Mouse (Mus musculus) G1E (cell line): ENCODE results near the gene Kbtbd13. TPM values are rescaled to one million over a fixed set of nuclear protein-coding genes. Genes with fewer than 3 reads are reported as not detected.
"Not testable (repeated sequence)": the region's sequence is repeated elsewhere in the genome, so short reads cannot be mapped to it uniquely, and the experiment has no call there.

Experiments used
- ATAC-seq: 2 replicates; pipeline ENCODE4 v1.8.0; 2016; ENCODE audit warnings: mild to moderate bottlenecking; ENCODE audit not compliant: insufficient number of reproducible peaks, poor library complexity, low FRiP score, severe bottlenecking; ENCODE audit errors: extremely low read depth
- DNase-seq: peaks from one replicate; pipeline ENCODE4 v3.0.0; 2012; ENCODE audit warnings: low spot score
- H3K27me3 ChIP-seq: 2 replicates; pipeline ENCODE4 v1.6.1; 2012; ENCODE audit warnings: mild to moderate bottlenecking, low read length, inconsistent platforms; ENCODE audit not compliant: insufficient read depth
- H3K36me3 ChIP-seq: replicated peaks from 2 replicates; pipeline ENCODE3; 2012; ENCODE audit warnings: mild to moderate bottlenecking, inconsistent platforms
- H3K4me1 ChIP-seq: 2 replicates; pipeline ENCODE4 v1.6.1; 2012; ENCODE audit warnings: low read depth, low read length, inconsistent platforms, mixed read lengths; ENCODE audit not compliant: insufficient read depth
- H3K4me3 ChIP-seq: 2 replicates; pipeline ENCODE4 v1.5.1; 2012; ENCODE audit warnings: low read depth, mild to moderate bottlenecking, inconsistent platforms, low read length, moderate library complexity, mixed read lengths
- H3K9me3 ChIP-seq: replicated peaks from 2 replicates; pipeline ENCODE4 v1.6.1; 2012; ENCODE audit warnings: inconsistent platforms
- CTCF ChIP-seq: IDR thresholded peaks from 2 replicates; pipeline ENCODE4 v1.5.1; 2012; ENCODE audit warnings: low read depth, low read length, inconsistent platforms, mixed read lengths
- GATA1 ChIP-seq: IDR thresholded peaks from 2 replicates; pipeline ENCODE4 v1.6.1; 2012; ENCODE audit warnings: borderline replicate concordance, low read length, inconsistent platforms, mixed read lengths
- GATA2 ChIP-seq: IDR thresholded peaks from 2 replicates; pipeline ENCODE4 v1.6.1; 2012; ENCODE audit warnings: low read depth, low read length, inconsistent platforms, borderline replicate concordance
- POLR2AphosphoS5 ChIP-seq: IDR thresholded peaks from 2 replicates; pipeline ENCODE4 v1.6.1; 2012; ENCODE audit warnings: low read depth, low read length, inconsistent platforms; ENCODE audit not compliant: insufficient replicate concordance
- TAL1 ChIP-seq: conservative IDR thresholded peaks from 2 replicates; pipeline ENCODE4 v1.6.1; 2012; ENCODE audit warnings: low read depth, low read length, inconsistent platforms, mixed read lengths
- polyA plus RNA-seq: library from polyadenylated mRNA; stranded (reverse); fragments of >175 nt; gene quantifications from 2 replicates; pipeline ENCODE4 v1.2.3, GENCODE M21; 2012
- total RNA-seq, 2 experiments: library from RNA; stranded (forward) in 1 of 2; stranded (reverse) in 1 of 2; fragments of 200-1000 nt in 1 of 2; fragments of >200 nt in 1 of 2; fragmentation: Nextera tagmentation in 1 of 2; gene quantifications; 2 replicates each; pipeline ENCODE4 v1.2.3; 2014 to 2017

Kbtbd13 gene
- total and polyA plus RNA-seq, 3 experiments: not detected

DNA sequence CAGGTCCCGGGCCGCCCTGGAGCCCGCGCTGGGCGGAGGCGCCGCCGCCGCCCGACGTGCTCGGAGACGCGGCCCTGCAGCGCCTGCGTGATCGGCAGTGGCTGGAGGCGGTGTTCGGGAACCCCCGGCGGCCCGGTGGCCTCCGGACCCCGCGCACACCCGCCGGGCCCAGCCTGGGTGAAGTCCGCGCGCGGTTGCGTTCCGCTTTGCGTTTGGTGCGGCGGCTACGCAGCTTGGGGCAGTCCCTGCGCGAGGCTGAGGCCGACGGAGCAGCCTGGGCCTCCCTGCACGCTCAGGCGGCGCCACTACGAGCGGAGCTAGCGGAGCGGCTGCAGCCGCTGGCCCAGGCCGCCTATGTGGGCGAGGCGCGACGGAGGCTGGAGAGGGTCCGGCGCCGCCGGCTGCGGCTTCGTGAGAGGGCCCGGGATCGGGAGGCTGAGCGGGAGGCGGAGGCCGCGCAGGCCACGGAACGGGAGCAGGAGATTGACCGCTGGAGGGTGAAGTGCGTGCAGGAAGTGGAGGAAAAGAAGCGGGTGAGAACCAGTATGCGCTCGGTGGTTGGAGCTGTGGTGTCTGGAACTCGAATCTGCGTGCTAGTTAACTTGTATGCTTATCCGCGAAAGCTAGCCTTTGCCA is 44.9 kb downstream of the Kbtbd13 start:
- Histone ChIP-seq H3K9me3 (peaks cover 10% of the 10 kb centered on the region), H3K4me3 (peak overlapping the region; percentile 94), H3K4me1 (peaks cover 33% of the 10 kb centered on the region), H3K36me3 (peaks cover 14% of the 10 kb centered on the region), H3K27me3 (peaks cover 2% of the 10 kb centered on the region; the same call in 1 of the 2 replicates)
- TF ChIP-seq GATA1 (no peak), GATA2 (no peak), TAL1 (no peak), CTCF (no peak), POLR2AphosphoS5 (no peak)
- DNase-seq: peak; percentile 72
- ATAC-seq: no peak

- peak; percentile 75 for ATAC-seq
- Histone ChIP-seq H3K27me3 (peaks cover 2% of the 10 kb centered on the region; the same call in 1 of the 2 replicates), H3K4me1 (peaks cover 32% of the 10 kb centered on the region), H3K9me3 (peaks cover 10% of the 10 kb centered on the region), H3K4me3 (peak within 1 kb of the TSS; percentile 94), H3K36me3 (peaks cover 13% of the 10 kb centered on the region)
- peak; percentile 89 for DNase-seq
- no peak for TF ChIP-seq GATA2
- no peak for TF ChIP-seq CTCF
- TF ChIP-seq TAL1: no peak
- TF ChIP-seq GATA1: no peak
- no peak for TF ChIP-seq POLR2AphosphoS5
Measured at GRCm38 (mm10) chr9:65345854-65346475, 45.5 kb downstream of the Kbtbd13 start, which contains the start of gene Pdcd7. Pdcd7 (plus strand) TSS chr9:65346104.

DNA sequence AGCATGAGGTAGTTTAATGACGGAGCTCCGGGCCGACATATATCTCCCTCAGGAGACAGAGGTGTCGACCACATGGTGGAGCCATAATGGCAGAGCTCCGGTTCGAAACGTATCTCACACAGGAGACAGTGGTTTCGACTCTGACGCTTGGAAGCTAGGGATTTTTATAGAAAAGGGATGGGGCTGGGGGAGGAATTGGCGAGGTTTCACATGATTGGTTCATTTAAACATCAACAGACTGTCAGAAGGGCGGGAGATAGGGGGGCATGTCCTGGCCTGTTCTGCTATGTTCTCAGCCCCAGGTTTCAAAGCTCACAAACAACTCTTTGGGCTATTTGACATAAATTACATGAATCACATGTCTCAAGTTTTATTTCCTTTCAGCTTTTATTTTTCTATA is 46.0 kb downstream of the Kbtbd13 start:
- not testable (repeated sequence) for ATAC-seq, H3K27me3 ChIP-seq, H3K36me3 ChIP-seq, DNase-seq
- H3K9me3 ChIP-seq: peaks cover 15% of the 10 kb centered on the region
- H3K4me1 ChIP-seq: peaks cover 30% of the 10 kb centered on the region
- peak overlapping the region; percentile 94 for H3K4me3 ChIP-seq

DNA sequence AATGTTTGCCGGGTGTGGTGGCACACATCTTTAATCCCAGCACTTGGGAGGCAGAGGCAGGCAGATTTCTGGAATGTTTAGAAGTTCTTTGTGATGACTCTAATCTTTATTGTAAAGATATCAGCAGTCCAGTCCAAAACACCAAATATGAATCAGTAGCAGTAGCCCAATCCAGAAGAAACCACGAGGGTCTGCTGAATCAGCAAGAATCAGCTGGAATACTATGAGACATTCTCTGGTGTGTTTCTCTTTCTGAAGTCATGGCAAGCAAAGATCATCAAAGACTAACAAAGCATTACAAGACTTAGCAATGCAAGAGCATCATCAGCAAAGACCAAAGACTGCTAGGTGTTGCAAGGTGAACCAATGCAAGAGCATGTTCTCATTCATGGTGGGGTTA is 51.0 kb downstream of the Kbtbd13 start:
- peaks cover 2% of the 10 kb centered on the region; the same call in 1 of the 2 replicates for H3K27me3 ChIP-seq
- DNase-seq (no peak), ATAC-seq (no peak)
- no peak overlapping the region for H3K4me3 ChIP-seq
- peaks cover 18% of the 10 kb centered on the region for H3K9me3 ChIP-seq
- TF ChIP-seq CTCF (no peak), POLR2AphosphoS5 (no peak), GATA1 (no peak)
- no peaks in the 10 kb centered on the region for H3K4me1 ChIP-seq
- peaks cover 17% of the 10 kb centered on the region for H3K36me3 ChIP-seq

DNA sequence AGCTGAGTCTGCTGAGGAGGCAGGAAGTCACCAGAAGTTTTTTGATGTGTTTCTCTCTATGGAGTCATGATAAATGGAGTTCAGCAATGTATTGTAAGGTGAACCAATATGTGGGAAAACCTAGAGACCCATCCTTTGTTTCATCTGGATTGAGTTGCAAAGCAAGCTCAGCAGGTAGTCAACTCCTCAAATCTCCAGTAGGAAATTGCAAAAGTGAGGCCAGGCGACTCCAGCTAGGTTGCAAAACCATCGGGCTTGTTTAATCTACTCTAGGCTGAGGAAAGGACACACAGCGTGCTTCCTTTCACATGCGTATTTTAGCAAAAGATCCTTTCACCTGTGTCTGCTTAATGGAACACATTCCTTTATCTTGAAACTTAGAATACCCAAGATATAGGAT is 52.3 kb downstream of the Kbtbd13 start:
- Histone ChIP-seq H3K27me3 (peaks cover 2% of the 10 kb centered on the region; the same call in 1 of the 2 replicates), H3K9me3 (peaks cover 10% of the 10 kb centered on the region), H3K4me1 (no peaks in the 10 kb centered on the region), H3K36me3 (peaks cover 23% of the 10 kb centered on the region), H3K4me3 (no peak overlapping the region)
- no peak for TF ChIP-seq GATA1
- TF ChIP-seq GATA2: no peak
- no peak for TF ChIP-seq POLR2AphosphoS5
- no peak for TF ChIP-seq CTCF
- TF ChIP-seq TAL1: no peak
- ATAC-seq: no peak
- no peak for DNase-seq

Other genes with a start within 250 kb of the Kbtbd13 start
- 14.8 and 19.5 TPM in 2 replicates for gene Parp16, start 196.3 kb downstream of the Kbtbd13 start, total RNA-seq (2014; fragmentation: Nextera tagmentation)
- 7.7 and 7.8 TPM in 2 replicates for gene Parp16, start 196.3 kb downstream of the Kbtbd13 start, total RNA-seq (2017)
- 15.9 and 19.4 TPM in 2 replicates for gene Parp16, start 196.3 kb downstream of the Kbtbd13 start, polyA plus RNA-seq
- gene Cilp, start 126.5 kb downstream of the Kbtbd13 start, total RNA-seq (2014; fragmentation: Nextera tagmentation): not detected in 2 replicates
- under 0.01 TPM in 1 of 2 replicates, not detected in the other for gene Cilp, start 126.5 kb downstream of the Kbtbd13 start, total RNA-seq (2017)
- not detected in 2 replicates for gene Cilp, start 126.5 kb downstream of the Kbtbd13 start, polyA plus RNA-seq
- 34.1 and 41.9 TPM in 2 replicates for gene Clpx, start 97.4 kb downstream of the Kbtbd13 start, total RNA-seq (2014; fragmentation: Nextera tagmentation)
- 59.5 and 64.9 TPM in 2 replicates for gene Clpx, start 97.4 kb downstream of the Kbtbd13 start, total RNA-seq (2017)
- gene Clpx, start 97.4 kb downstream of the Kbtbd13 start, polyA plus RNA-seq: 12.7 and 14.0 TPM in 2 replicates
- gene Pdcd7, start 45.5 kb downstream of the Kbtbd13 start, total RNA-seq (2014; fragmentation: Nextera tagmentation): 8.0 and 10.2 TPM in 2 replicates
- gene Pdcd7, start 45.5 kb downstream of the Kbtbd13 start, total RNA-seq (2017): 18.8 and 22.7 TPM in 2 replicates
- gene Pdcd7, start 45.5 kb downstream of the Kbtbd13 start, polyA plus RNA-seq: 29.9 and 42.8 TPM in 2 replicates
- 1.7 TPM in 1 of 2 replicates, not detected in the other for gene Ubap1l, start 30.6 kb downstream of the Kbtbd13 start, total RNA-seq (2014; fragmentation: Nextera tagmentation)
- 0.55 TPM in 1 of 2 replicates, not detected in the other for gene Ubap1l, start 30.6 kb downstream of the Kbtbd13 start, total RNA-seq (2017)
- gene Ubap1l, start 30.6 kb downstream of the Kbtbd13 start, polyA plus RNA-seq: 0.06 and 0.10 TPM in 2 replicates
- gene Rasl12, start 6.9 kb upstream of the Kbtbd13 start, total RNA-seq (2014; fragmentation: Nextera tagmentation): not detected in 2 replicates
- 0.16 and 0.23 TPM in 2 replicates for gene Rasl12, start 6.9 kb upstream of the Kbtbd13 start, total RNA-seq (2017)
- gene Rasl12, start 6.9 kb upstream of the Kbtbd13 start, polyA plus RNA-seq: not detected in 2 replicates
- gene Slc51b, start 31.3 kb upstream of the Kbtbd13 start, total RNA-seq (2014; fragmentation: Nextera tagmentation): not detected in 2 replicates
- not detected in 2 replicates for gene Slc51b, start 31.3 kb upstream of the Kbtbd13 start, total RNA-seq (2017)
- gene Slc51b, start 31.3 kb upstream of the Kbtbd13 start, polyA plus RNA-seq: not detected in 2 replicates
- 26.2 and 27.9 TPM in 2 replicates for gene Mtfmt, start 44.1 kb upstream of the Kbtbd13 start, total RNA-seq (2014; fragmentation: Nextera tagmentation)
- 15.3 and 16.0 TPM in 2 replicates for gene Mtfmt, start 44.1 kb upstream of the Kbtbd13 start, total RNA-seq (2017)
- 8.3 and 9.0 TPM in 2 replicates for gene Mtfmt, start 44.1 kb upstream of the Kbtbd13 start, polyA plus RNA-seq
- gene Spg21, start 69.3 kb upstream of the Kbtbd13 start, total RNA-seq (2014; fragmentation: Nextera tagmentation): 26.4 and 40.2 TPM in 2 replicates
- gene Spg21, start 69.3 kb upstream of the Kbtbd13 start, total RNA-seq (2017): 71.6 TPM in 2 replicates
- gene Spg21, start 69.3 kb upstream of the Kbtbd13 start, polyA plus RNA-seq: 19.7 and 24.0 TPM in 2 replicates
- not detected in 2 replicates for gene Ankdd1a, start 128.5 kb upstream of the Kbtbd13 start, total RNA-seq (2014; fragmentation: Nextera tagmentation)
- gene Ankdd1a, start 128.5 kb upstream of the Kbtbd13 start, total RNA-seq (2017): 0.06 and 0.22 TPM in 2 replicates
- not detected in 2 replicates for gene Ankdd1a, start 128.5 kb upstream of the Kbtbd13 start, polyA plus RNA-seq
- gene Plekho2, start 188.4 kb upstream of the Kbtbd13 start, total RNA-seq (2014; fragmentation: Nextera tagmentation): 23.0 and 26.9 TPM in 2 replicates
- 31.9 and 35.4 TPM in 2 replicates for gene Plekho2, start 188.4 kb upstream of the Kbtbd13 start, total RNA-seq (2017)
- 11.5 and 16.8 TPM in 2 replicates for gene Plekho2, start 188.4 kb upstream of the Kbtbd13 start, polyA plus RNA-seq
- 13.0 and 28.7 TPM in 2 replicates for gene Pif1, start 195.5 kb upstream of the Kbtbd13 start, total RNA-seq (2014; fragmentation: Nextera tagmentation)
- 9.1 and 10.9 TPM in 2 replicates for gene Pif1, start 195.5 kb upstream of the Kbtbd13 start, total RNA-seq (2017)
- gene Pif1, start 195.5 kb upstream of the Kbtbd13 start, polyA plus RNA-seq: 6.9 and 7.1 TPM in 2 replicates
- not detected in 2 replicates for gene Rbpms2, start 238.0 kb upstream of the Kbtbd13 start, total RNA-seq (2014; fragmentation: Nextera tagmentation)
- gene Rbpms2, start 238.0 kb upstream of the Kbtbd13 start, total RNA-seq (2017): 0.33 and 0.81 TPM in 2 replicates
- gene Rbpms2, start 238.0 kb upstream of the Kbtbd13 start, polyA plus RNA-seq: 0.13 and 0.21 TPM in 2 replicates